Mouse (Mus musculus) lung, postnatal 36 days (tissue): ENCODE data around the gene Vps13a.

Experiments used
- DNase-seq: peaks from one replicate; pipeline ENCODE4 v3.0.0; 2022; ENCODE audit warnings: mixed read lengths

The Vps13a gene

DNA sequence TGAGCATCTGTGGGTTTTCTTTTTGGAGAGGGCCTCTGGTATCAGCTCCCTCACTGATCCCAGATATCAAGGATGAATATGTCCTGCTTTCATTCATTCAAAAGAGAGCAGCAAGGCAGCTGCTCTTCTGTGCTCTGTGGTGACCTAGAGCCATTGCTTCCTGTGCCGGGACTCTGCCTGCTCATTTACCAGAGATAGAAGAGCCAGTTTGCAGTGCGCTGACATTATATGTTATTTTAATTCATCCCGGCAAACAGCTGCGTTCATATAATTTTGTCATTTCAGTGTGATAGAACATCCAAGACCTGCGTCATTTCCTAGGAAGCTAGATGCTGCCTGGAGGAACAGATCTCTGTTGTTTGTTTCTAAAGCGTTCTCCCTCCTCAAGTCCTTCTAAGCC, 203.9 kb downstream of the Vps13a start:
- no peak for DNase-seq
